Mouse (Mus musculus): ENCODE measurements at regions not wholly inside any gene's neighbourhood (a gene's known extent, or its start where the extent isn't known, plus 50 kb on each side); places are given as distances from the start of the nearest gene placed in this dataset.

DNA sequence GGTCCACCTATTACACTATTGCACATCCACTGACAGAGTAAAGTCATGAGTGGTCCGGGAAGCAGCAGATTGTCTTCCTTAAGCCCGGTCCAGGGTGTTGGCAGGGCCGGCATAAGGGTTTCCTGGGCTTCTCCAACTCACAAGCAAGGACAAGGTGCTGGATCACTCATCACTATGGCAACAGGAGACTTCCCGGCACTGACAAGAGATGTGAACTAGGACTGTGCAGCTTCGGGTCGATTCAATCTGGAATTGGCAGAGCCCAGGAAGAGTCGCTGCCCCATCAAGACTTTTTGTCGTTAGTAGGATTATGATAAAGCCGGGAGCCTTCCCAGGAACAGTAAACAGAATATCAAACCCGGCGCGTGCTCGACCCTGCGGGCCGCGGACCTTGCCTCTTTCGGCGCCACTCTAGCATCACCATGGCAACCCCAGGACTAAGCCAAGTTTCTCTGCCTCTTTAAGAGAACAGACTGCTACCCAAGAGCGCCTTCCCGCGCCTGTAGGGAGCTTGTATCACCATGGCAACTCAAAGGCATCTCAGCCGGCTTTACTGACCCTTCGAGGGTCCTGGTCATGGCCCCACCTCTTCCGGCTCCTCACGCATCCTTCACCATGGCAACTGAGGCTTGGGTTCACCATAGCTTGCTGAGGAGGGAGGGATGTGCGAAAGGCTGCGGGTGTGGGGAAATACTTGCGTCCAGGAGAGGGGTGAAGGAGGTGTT lies 103.3 kb upstream of the Tgm3 start:
- no peak for TF ChIP-seq POLR2A (IDR thresholded peaks at IDR 0.05; ENCODE audit: low read depth, low read length)
- TF ChIP-seq JUND (conservative IDR thresholded peaks at IDR 0.05; ENCODE audit: low read depth, low read length): no peak
- no peak for TF ChIP-seq E2F4 (IDR thresholded peaks at IDR 0.05; ENCODE audit: insufficient replicate concordance, low read depth, low read length)
